Mouse (Mus musculus): ENCODE results near the gene 6330403K07Rik. TPM values are rescaled to one million over a fixed set of nuclear protein-coding genes. Genes with fewer than 3 reads are reported as not detected.

The 6330403K07Rik gene
- polyA plus RNA-seq, 1 experiment from 2014 or later = 678 TPM

DNA sequence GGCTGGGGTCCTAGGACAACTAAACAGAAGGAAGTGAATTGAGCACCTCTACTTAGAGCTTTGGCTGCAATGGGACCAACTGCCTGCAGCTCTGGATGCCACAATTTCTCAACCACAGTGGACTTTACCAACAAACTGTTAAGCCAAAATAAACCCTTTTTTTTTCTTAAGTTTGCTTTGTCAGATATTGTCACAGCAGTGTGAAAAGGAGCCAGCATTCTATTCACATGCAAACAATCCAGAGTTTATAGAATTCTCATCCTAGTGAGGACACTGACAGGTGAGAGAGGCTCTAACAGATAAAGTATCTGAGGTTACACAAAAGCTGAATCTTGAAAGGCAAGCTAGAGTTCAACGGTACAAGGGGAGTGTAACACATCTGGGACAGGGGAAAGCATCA, 16.3 kb downstream of the 6330403K07Rik start:
- 92% methylated on average over 1 of the region's 1 CpGs for WGBS
- Histone ChIP-seq H3K9me3 (no peaks in the 10 kb centered on the region), H3K4me2 (peak overlapping the region; percentile 70; the same call in 1 of the 2 replicates), H3K27ac (replicated peaks) (no peak overlapping the region), H3K27me3 (no peaks in the 10 kb centered on the region), H3K4me3 (no peak overlapping the region), H3K9ac (no peak overlapping the region), H3K36me3 (peaks cover 12% of the 10 kb centered on the region), H3K4me1 (replicated peaks) (peaks cover 43% of the 10 kb centered on the region)
- no peak for ATAC-seq (ENCODE audit: low FRiP score, low read depth)

- no peak overlapping the region for H3K4me3 ChIP-seq
- no peak overlapping the region for H3K27ac ChIP-seq (replicated peaks)
- H3K36me3 ChIP-seq = peaks cover 40% of the 10 kb centered on the region
- no peaks in the 10 kb centered on the region for H3K9me3 ChIP-seq
- H3K4me1 ChIP-seq (replicated peaks) = peaks cover 17% of the 10 kb centered on the region
- ATAC-seq (ENCODE audit: low FRiP score, low read depth) = no peak
- no peak overlapping the region for H3K9ac ChIP-seq
- 96% methylated on average over 7 of the region's 7 CpGs for WGBS
- no peaks in the 10 kb centered on the region for H3K27me3 ChIP-seq
- H3K4me2 ChIP-seq = no peak overlapping the region
Measured at GRCm38 (mm10) chr11:71012743-71013142, 20.6 kb downstream of the 6330403K07Rik start.

- no peak overlapping the region for H3K27ac ChIP-seq (replicated peaks)
- H3K9me3 ChIP-seq = no peaks in the 10 kb centered on the region
- H3K4me2 ChIP-seq = no peak overlapping the region
- peaks cover 38% of the 10 kb centered on the region for H3K36me3 ChIP-seq
- WGBS = 92% methylated on average over 3 of the region's 3 CpGs
- H3K27me3 ChIP-seq = no peaks in the 10 kb centered on the region
- ATAC-seq (ENCODE audit: low FRiP score, low read depth) = no peak
- no peak overlapping the region for H3K9ac ChIP-seq
- no peak overlapping the region for H3K4me3 ChIP-seq
- peaks cover 10% of the 10 kb centered on the region for H3K4me1 ChIP-seq (replicated peaks)
Measured at GRCm38 (mm10) chr11:71008321-71008720, 25.0 kb downstream of the 6330403K07Rik start.

GRCm38 (mm10) chr11:71007831-71008230, 25.5 kb downstream of the 6330403K07Rik start:
- Histone ChIP-seq H3K27ac (replicated peaks) (no peak overlapping the region), H3K4me3 (no peak overlapping the region), H3K36me3 (peaks cover 36% of the 10 kb centered on the region), H3K4me1 (replicated peaks) (peaks cover 15% of the 10 kb centered on the region), H3K9me3 (no peaks in the 10 kb centered on the region), H3K9ac (no peak overlapping the region), H3K4me2 (no peak overlapping the region), H3K27me3 (no peaks in the 10 kb centered on the region)
- WGBS = 92% methylated on average over 7 of the region's 7 CpGs
- ATAC-seq (ENCODE audit: low FRiP score, low read depth) = no peak

- no peak for ATAC-seq (ENCODE audit: low FRiP score, low read depth)
- H3K4me3 ChIP-seq = no peak overlapping the region
- no peak overlapping the region for H3K4me2 ChIP-seq
- no peaks in the 10 kb centered on the region for H3K9me3 ChIP-seq
- no peaks in the 10 kb centered on the region for H3K27me3 ChIP-seq
- no peak overlapping the region for H3K9ac ChIP-seq
- 95% methylated on average over 6 of the region's 6 CpGs for WGBS
- H3K4me1 ChIP-seq (replicated peaks) = peaks cover 23% of the 10 kb centered on the region
- no peak overlapping the region for H3K27ac ChIP-seq (replicated peaks)
- H3K36me3 ChIP-seq = peaks cover 28% of the 10 kb centered on the region
Measured at GRCm38 (mm10) chr11:71007026-71007425, 26.3 kb downstream of the 6330403K07Rik start.

- Histone ChIP-seq H3K4me3 (peak overlapping the region; percentile 95), H3K9ac (peak overlapping the region; percentile 25), H3K4me1 (replicated peaks) (peaks cover 23% of the 10 kb centered on the region), H3K27me3 (no peaks in the 10 kb centered on the region), H3K4me2 (peak overlapping the region; percentile 90), H3K27ac (replicated peaks) (0 out of 2 replicates have a peak overlapping the region, but pooled peaks have one; percentile 57), H3K9me3 (no peaks in the 10 kb centered on the region), H3K36me3 (peaks cover 12% of the 10 kb centered on the region; the same call in 1 of the 2 replicates)
- 51% methylated on average over 5 of the region's 5 CpGs for WGBS
- no peak for ATAC-seq (ENCODE audit: low FRiP score, low read depth)
Measured at GRCm38 (mm10) chr11:71005046-71005445, 28.3 kb downstream of the 6330403K07Rik start.

- Histone ChIP-seq H3K9ac (peak within 1 kb of the TSS; percentile 76), H3K27ac (replicated peaks) (peak within 1 kb of the TSS; percentile 84), H3K9me3 (no peaks in the 10 kb centered on the region), H3K4me2 (peak within 1 kb of the TSS; percentile 90), H3K4me1 (replicated peaks) (peaks cover 23% of the 10 kb centered on the region), H3K4me3 (peak within 1 kb of the TSS; percentile 95), H3K36me3 (peaks cover 13% of the 10 kb centered on the region), H3K27me3 (no peaks in the 10 kb centered on the region)
- WGBS = under 1% methylated on average over 35 of the region's 35 CpGs
- ATAC-seq (ENCODE audit: low FRiP score, low read depth) = peak; percentile 99
Measured at GRCm38 (mm10) chr11:71004316-71004773, 29.0 kb downstream of the 6330403K07Rik start, which contains the start of gene Dhx33. Dhx33 (minus strand) TSS chr11:71004437.

GRCm38 (mm10) chr11:71003611-71004315, 29.6 kb downstream of the 6330403K07Rik start:
- peaks cover 16% of the 10 kb centered on the region for H3K36me3 ChIP-seq
- H3K27me3 ChIP-seq = no peaks in the 10 kb centered on the region
- peak; percentile 86 for ATAC-seq (ENCODE audit: low FRiP score, low read depth)

GRCm38 (mm10) chr11:71001167-71001566, 32.1 kb downstream of the 6330403K07Rik start:
- WGBS = 89% methylated on average over 4 of the region's 4 CpGs
- Histone ChIP-seq H3K4me2 (no peak overlapping the region), H3K36me3 (peaks cover 37% of the 10 kb centered on the region), H3K9me3 (no peaks in the 10 kb centered on the region), H3K4me1 (replicated peaks) (peaks cover 23% of the 10 kb centered on the region), H3K27ac (replicated peaks) (no peak overlapping the region), H3K27me3 (no peaks in the 10 kb centered on the region), H3K4me3 (no peak overlapping the region), H3K9ac (no peak overlapping the region)
- no peak for ATAC-seq (ENCODE audit: low FRiP score, low read depth)

More at GRCm38 (mm10) chr11:71003611-71004315, 29.6 kb downstream of the 6330403K07Rik start:
- no peaks in the 10 kb centered on the region for H3K9me3 ChIP-seq
- H3K4me1 ChIP-seq (replicated peaks) = peaks cover 23% of the 10 kb centered on the region
- H3K27ac ChIP-seq (replicated peaks) = peak overlapping the region; percentile 84
- peak overlapping the region; percentile 95 for H3K4me3 ChIP-seq
- WGBS = under 1% methylated on average over 49 of the region's 49 CpGs
- peak overlapping the region; percentile 90 for H3K4me2 ChIP-seq
- peak overlapping the region; percentile 76 for H3K9ac ChIP-seq

GRCm38 (mm10) chr11:70982557-70983228, 50.6 kb downstream of the 6330403K07Rik start, which contains the start of gene C1qbp:
C1qbp (minus strand) TSS chr11:70983026.
- Histone ChIP-seq H3K4me1 (replicated peaks) (peaks cover 12% of the 10 kb centered on the region), H3K9me3 (no peaks in the 10 kb centered on the region), H3K36me3 (peaks cover 67% of the 10 kb centered on the region), H3K27me3 (no peaks in the 10 kb centered on the region), H3K9ac (peak within 1 kb of the TSS; percentile 98), H3K4me3 (peak within 1 kb of the TSS; percentile 100), H3K4me2 (peak within 1 kb of the TSS; percentile 79), H3K27ac (replicated peaks) (peak within 1 kb of the TSS; percentile 76)
- peak; percentile 96 for ATAC-seq (ENCODE audit: low FRiP score, low read depth)
- WGBS = under 1% methylated on average over 59 of the region's 64 CpGs

DNA sequence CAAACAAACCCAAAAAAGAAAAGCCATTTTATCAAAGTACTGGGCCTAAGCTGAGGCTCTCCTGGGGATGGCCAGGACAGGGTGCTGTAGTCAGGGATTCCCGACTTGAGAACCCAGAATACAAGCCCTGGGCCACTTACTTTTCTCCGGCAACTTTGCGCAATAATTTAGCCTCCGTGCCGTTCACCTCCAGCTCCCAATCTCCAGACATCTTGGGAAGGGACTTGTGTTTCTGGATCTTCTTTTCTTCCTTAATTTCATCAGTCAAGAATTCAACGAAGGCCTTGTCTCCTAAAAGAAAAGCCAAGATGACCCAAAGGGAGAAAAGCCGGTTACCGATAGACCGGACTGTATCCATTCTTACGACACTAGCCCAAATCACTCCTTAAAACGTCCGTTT, 51.3 kb downstream of the 6330403K07Rik start:
- peak overlapping the region; percentile 100 for H3K4me3 ChIP-seq
- H3K4me1 ChIP-seq (replicated peaks) = peaks cover 12% of the 10 kb centered on the region
- H3K36me3 ChIP-seq = peaks cover 67% of the 10 kb centered on the region
- ATAC-seq (ENCODE audit: low FRiP score, low read depth) = no peak
- WGBS = 10% methylated on average over 12 of the region's 12 CpGs
- H3K9ac ChIP-seq = peak overlapping the region; percentile 98
- peak overlapping the region; percentile 76; the same call in 1 of the 2 replicates for H3K27ac ChIP-seq (replicated peaks)
- H3K4me2 ChIP-seq = peak overlapping the region; percentile 79
- no peaks in the 10 kb centered on the region for H3K27me3 ChIP-seq
- no peaks in the 10 kb centered on the region for H3K9me3 ChIP-seq
